ENCODE assay signal across 25 mouse cellular contexts in the genomic region with DNA sequence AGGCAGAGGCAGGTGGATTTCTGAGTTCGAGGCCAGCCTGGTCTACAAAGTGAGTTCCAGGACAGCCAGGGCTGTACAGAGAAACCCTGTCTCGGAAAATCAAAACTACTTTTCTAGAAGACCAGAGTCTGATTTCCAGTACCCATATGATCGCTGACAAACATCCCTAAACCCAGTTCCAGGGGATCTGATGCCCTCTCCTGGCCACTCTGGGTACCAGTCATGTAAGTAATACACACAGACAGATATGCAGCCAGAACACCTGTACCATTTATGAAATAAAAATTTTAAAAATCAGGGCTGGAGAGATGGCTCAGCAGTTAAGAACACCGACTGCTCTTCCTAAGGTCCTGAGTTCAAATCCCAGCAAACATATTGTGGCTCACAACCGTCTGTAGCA. TPM values are rescaled to one million over a fixed set of nuclear protein-coding genes. Genes with fewer than 3 reads are reported as not detected.
DNase-seq lines count a peak whose midpoint lies in the region; ATAC-seq and TF ChIP-seq lines count a peak whose summit lies in the region.
"Not testable (repeated sequence)": the region's sequence is repeated elsewhere in the genome, so short reads cannot be mapped to it uniquely, and the experiment has no call there.
"Had no signal": no experiment of that assay in that cellular context is flagged by ENCODE, and none has a peak within 500 bp of the region (broad histone marks: within the 10 kb centered on the region; RNA-seq: fewer than 3 reads in every experiment).

No protein-coding gene starts in this region.

- not testable (repeated sequence) for H3K79me2 ChIP-seq in MEL (ENCODE audit: control insufficient read depth, insufficient read depth, low read length, poor library complexity)

- H3K27me3 ChIP-seq in MEL (ENCODE audit: control insufficient read depth in 1 of 2, insufficient read depth in 2 of 2, low read length in 2 of 2); heart, postnatal 0 days (ENCODE audit: control insufficient read depth, insufficient read depth, low read length); intestine, postnatal 0 days (replicated peaks; ENCODE audit: control insufficient read depth, insufficient read depth, low read length); liver, embryonic 14.5 days (ENCODE audit: control insufficient read depth, insufficient read depth, low read length): not testable (repeated sequence)

- not testable (repeated sequence) for TF ChIP-seq POLR2A in MEL (IDR thresholded peaks at IDR 0.05; ENCODE audit: control insufficient read depth in 1 of 2, insufficient read depth in 1 of 2, low read depth in 1 of 2, low read length in 2 of 2, poor library complexity in 1 of 2)

- not testable (repeated sequence) for H3K9ac ChIP-seq in MEL (ENCODE audit: control insufficient read depth, low read depth, low read length, poor library complexity, severe bottlenecking); heart, postnatal 0 days (replicated peaks; ENCODE audit: low read depth, low read length); intestine, postnatal 0 days (ENCODE audit: low read depth, low read length); liver, embryonic 14.5 days (replicated peaks)

- not testable (repeated sequence) for TF ChIP-seq EP300 in MEL (IDR thresholded peaks at IDR 0.05; ENCODE audit: low read depth in 1 of 2, low read length in 2 of 2); heart, postnatal 0 days (IDR thresholded peaks at IDR 0.05; ENCODE audit: low read depth); liver, embryonic 14.5 days (IDR thresholded peaks at IDR 0.05; ENCODE audit: low read depth)

- H3K4me2 ChIP-seq in heart, postnatal 0 days (ENCODE audit: low read depth, low read length); intestine, postnatal 0 days (replicated peaks; ENCODE audit: low read depth); liver, embryonic 14.5 days (ENCODE audit: low read depth): not testable (repeated sequence)

- 89% methylated on average over 5 of the region's 5 CpGs for WGBS in heart, postnatal 0 days
- WGBS in intestine, postnatal 0 days: 85% methylated on average over 5 of the region's 5 CpGs
- 65% methylated on average over 5 of the region's 5 CpGs for WGBS in liver, embryonic 14.5 days (ENCODE audit: insufficient replicate concordance)

- not testable (repeated sequence) for ATAC-seq in heart, postnatal 0 days (ENCODE audit: insufficient read depth, low read depth); intestine, postnatal 0 days; liver, embryonic 14.5 days (ENCODE audit: insufficient read depth)

- peaks cover 0 to 11% of the 10 kb centered on the region in 2 experiments; a peak in 2 of 4 replicates for H3K36me3 ChIP-seq in MEL (ENCODE audit: control insufficient read depth in 1 of 2, insufficient read depth in 2 of 2, low read length in 2 of 2)
- H3K36me3 ChIP-seq in heart, postnatal 0 days (replicated peaks; ENCODE audit: control insufficient read depth, insufficient read depth, low read length); intestine, postnatal 0 days (ENCODE audit: control insufficient read depth, insufficient read depth); liver, embryonic 14.5 days (replicated peaks; ENCODE audit: control insufficient read depth, insufficient read depth, low read depth): not testable (repeated sequence)

- H3K4me1 ChIP-seq in MEL (ENCODE audit: control insufficient read depth in 1 of 2, insufficient read depth in 2 of 2, low read length in 2 of 2): peaks cover 0 to 20% of the 10 kb centered on the region in 2 experiments; a peak in 2 of 4 replicates
- H3K4me1 ChIP-seq in heart, postnatal 0 days (ENCODE audit: control insufficient read depth, insufficient read depth); intestine, postnatal 0 days (replicated peaks; ENCODE audit: control insufficient read depth, insufficient read depth, low read length); liver, embryonic 14.5 days (replicated peaks; ENCODE audit: control insufficient read depth in 2 of 2, insufficient read depth in 2 of 2, low read length in 1 of 2): not testable (repeated sequence)

- not testable (repeated sequence) for H3K9me3 ChIP-seq in MEL (replicated peaks; ENCODE audit: insufficient read depth, low read length); heart, postnatal 0 days (replicated peaks; ENCODE audit: control insufficient read depth, low read length); intestine, postnatal 0 days (ENCODE audit: control insufficient read depth); liver, embryonic 14.5 days (ENCODE audit: control insufficient read depth, low read length)

- peak; percentile 52 for DNase-seq in CD4-positive, CD25-positive, alpha-beta regulatory T cell, adult 2 months (ENCODE audit: low read depth, low spot score)
- peak; percentile 51 for DNase-seq in MEL (ENCODE audit: low read depth, low spot score)
- not testable (repeated sequence) for DNase-seq in heart, postnatal 0 days (ENCODE audit: low spot score); liver, embryonic 14.5 days (ENCODE audit: low read depth in 3 of 3, low spot score in 3 of 3)
- peak; percentile 45 for DNase-seq in naive thymus-derived CD4-positive, alpha-beta T cell, adult 2 months (ENCODE audit: low read depth)

- peak; percentile 33 to 55 (median 46); a peak in 5 of 6 replicates for TF ChIP-seq CTCF in MEL (IDR thresholded peaks at IDR 0.05 in 2 of 3, conservative IDR thresholded peaks at IDR 0.05 in 1 of 3; ENCODE audit: control insufficient read depth in 1 of 3, insufficient read depth in 1 of 3, low read depth in 2 of 3, low read length in 3 of 3, poor library complexity in 1 of 3, severe bottlenecking in 1 of 3)
- peak; percentile 7; the same call in 1 of the 2 replicates for TF ChIP-seq CTCF in heart, postnatal 0 days (IDR thresholded peaks at IDR 0.05; ENCODE audit: low read depth)
- TF ChIP-seq CTCF in intestine, postnatal 0 days (IDR thresholded peaks at IDR 0.05; ENCODE audit: low read depth): peak; percentile 35; the same call in 1 of the 2 replicates
- peak; percentile 30; the same call in 1 of the 2 replicates for TF ChIP-seq CTCF in liver, embryonic 14.5 days (IDR thresholded peaks at IDR 0.05; ENCODE audit: low read depth)

- TF ChIP-seq RAD21 in MEL (IDR thresholded peaks at IDR 0.05; ENCODE audit: low read depth, low read length): peak; percentile 36

- H3K4me3 ChIP-seq in MEL (ENCODE audit: control insufficient read depth in 1 of 2, insufficient read depth in 1 of 2, low read depth in 2 of 2, low read length in 2 of 2); heart, postnatal 0 days (ENCODE audit: low read depth, low read length); intestine, postnatal 0 days (ENCODE audit: low read depth, low read length); liver, embryonic 14.5 days (ENCODE audit: insufficient read depth in 1 of 2, low read depth in 2 of 2, low read length in 2 of 2): not testable (repeated sequence)

- H3K27ac ChIP-seq in MEL (ENCODE audit: control insufficient read depth, low read depth, low read length); heart, postnatal 0 days (ENCODE audit: low read depth); intestine, postnatal 0 days (ENCODE audit: low read depth, low read length); liver, embryonic 14.5 days: not testable (repeated sequence)

RNA-seq across cellular contexts. Expression of gene Sit1, which starts 2.1 kb away (rescaled TPM):
- total RNA-seq in MEL (2012; rRNA removed): 0.08 TPM in 1 of 2 replicates, not detected in the other
- under 1 TPM in 1 of 2 experiments, not detected in 1; 0.06 TPM for polyA plus RNA-seq in MEL (2012; ENCODE audit: insufficient read depth in 1 of 2, insufficient read length in 2 of 2, low read depth in 1 of 2, low replicate concordance in 2 of 2, missing spikeins in 1 of 2)
- total RNA-seq in heart, postnatal 0 days (2014; rRNA removed; ENCODE audit: low replicate concordance): 2.8 TPM in 1 of 2 replicates, not detected in the other
- polyA plus RNA-seq in heart, postnatal 0 days (2015; fragmentation: Nextera tagmentation; extraction: Ambion mirVana): not detected in 2 replicates
- not detected in 2 replicates for polyA plus RNA-seq in intestine, postnatal 0 days (2015; fragmentation: Nextera tagmentation; extraction: Ambion mirVana)
- 0.04 TPM in 1 of 2 replicates, not detected in the other for polyA plus RNA-seq in liver, embryonic 14.5 days (2012; rRNA removed)
- not detected in 2 replicates for polyA plus RNA-seq in liver, embryonic 14.5 days (2014; fragmentation: Nextera tagmentation; extraction: Ambion mirVana)
- total RNA-seq: adrenal gland, postnatal 36 days; G1E; gastrocnemius, adult 18-20 months; gastrocnemius, postnatal 10 days; gastrocnemius, postnatal 36 days; granulocyte monocyte progenitor cell, adult 5-6 weeks; heart, postnatal 25 days; hematopoietic stem cell, adult 5-6 weeks had no signal
- polyA plus RNA-seq: embryonic facial prominence, embryonic 11.5 days; embryonic facial prominence, embryonic 14.5 days; forebrain, embryonic 10.5 days; forebrain, embryonic 13.5 days; forebrain, embryonic 16.5 days; G1E; heart, adult 2 months; heart, embryonic 10.5 days; heart, embryonic 13.5 days; hindbrain, embryonic 12.5 days; hindbrain, embryonic 15.5 days; intestine, embryonic 16.5 days had no signal

RNA-seq across cellular contexts. Expression of gene Ccdc107, which starts 7.0 kb away (rescaled TPM):
- 32.9 and 44.3 TPM in 2 replicates for total RNA-seq in MEL (2012; rRNA removed)
- polyA plus RNA-seq in MEL (2012; ENCODE audit: insufficient read depth in 1 of 2, insufficient read length in 2 of 2, low read depth in 1 of 2, low replicate concordance in 2 of 2, missing spikeins in 1 of 2): 10 to 100 TPM in 1 of 2 experiments, not detected in 1; 56.7 TPM
- total RNA-seq in heart, postnatal 0 days (2014; rRNA removed; ENCODE audit: low replicate concordance): 26.6 and 44.0 TPM in 2 replicates
- 81.7 and 82.4 TPM in 2 replicates for polyA plus RNA-seq in heart, postnatal 0 days (2015; fragmentation: Nextera tagmentation; extraction: Ambion mirVana)
- 79.8 and 83.1 TPM in 2 replicates for polyA plus RNA-seq in intestine, postnatal 0 days (2015; fragmentation: Nextera tagmentation; extraction: Ambion mirVana)
- polyA plus RNA-seq in liver, embryonic 14.5 days (2012; rRNA removed): 11.8 and 27.6 TPM in 2 replicates
- polyA plus RNA-seq in liver, embryonic 14.5 days (2014; fragmentation: Nextera tagmentation; extraction: Ambion mirVana): 32.1 and 36.7 TPM in 2 replicates

RNA-seq across cellular contexts. Expression of gene Arhgef39, which starts 13.8 kb away (rescaled TPM):
- 26.3 and 26.5 TPM in 2 replicates for total RNA-seq in MEL (2012; rRNA removed)
- 10 to 100 TPM in 1 of 2 experiments, not detected in 1; 56.7 TPM for polyA plus RNA-seq in MEL (2012; ENCODE audit: insufficient read depth in 1 of 2, insufficient read length in 2 of 2, low read depth in 1 of 2, low replicate concordance in 2 of 2, missing spikeins in 1 of 2)
- 18.7 and 27.0 TPM in 2 replicates for total RNA-seq in heart, postnatal 0 days (2014; rRNA removed; ENCODE audit: low replicate concordance)
- 7.3 and 8.8 TPM in 2 replicates for polyA plus RNA-seq in heart, postnatal 0 days (2015; fragmentation: Nextera tagmentation; extraction: Ambion mirVana)
- polyA plus RNA-seq in intestine, postnatal 0 days (2015; fragmentation: Nextera tagmentation; extraction: Ambion mirVana): 10.3 and 12.3 TPM in 2 replicates
- 37.5 and 42.5 TPM in 2 replicates for polyA plus RNA-seq in liver, embryonic 14.5 days (2012; rRNA removed)
- 23.4 and 24.7 TPM in 2 replicates for polyA plus RNA-seq in liver, embryonic 14.5 days (2014; fragmentation: Nextera tagmentation; extraction: Ambion mirVana)
- total RNA-seq: gastrocnemius, adult 18-20 months had no signal

RNA-seq across cellular contexts. Expression of gene Car9, which starts 21.1 kb away (rescaled TPM):
- total RNA-seq in MEL (2012; rRNA removed): 0.77 and 1.2 TPM in 2 replicates
- polyA plus RNA-seq in MEL (2012; ENCODE audit: insufficient read depth in 1 of 2, insufficient read length in 2 of 2, low read depth in 1 of 2, low replicate concordance in 2 of 2, missing spikeins in 1 of 2): 1 to 10 TPM in 1 of 2 experiments, not detected in 1; 3.3 TPM
- total RNA-seq in heart, postnatal 0 days (2014; rRNA removed; ENCODE audit: low replicate concordance): 4.6 TPM in 1 of 2 replicates, not detected in the other
- 0.80 and 1.1 TPM in 2 replicates for polyA plus RNA-seq in heart, postnatal 0 days (2015; fragmentation: Nextera tagmentation; extraction: Ambion mirVana)
- polyA plus RNA-seq in intestine, postnatal 0 days (2015; fragmentation: Nextera tagmentation; extraction: Ambion mirVana): 4.8 and 5.4 TPM in 2 replicates
- polyA plus RNA-seq in liver, embryonic 14.5 days (2012; rRNA removed): 0.75 and 0.84 TPM in 2 replicates
- 0.32 and 0.59 TPM in 2 replicates for polyA plus RNA-seq in liver, embryonic 14.5 days (2014; fragmentation: Nextera tagmentation; extraction: Ambion mirVana)
- polyA plus RNA-seq: G1E had no signal

RNA-seq across cellular contexts. Expression of gene Cd72, which starts 31.2 kb away (rescaled TPM):
- total RNA-seq in MEL (2012; rRNA removed): 0.52 and 1.3 TPM in 2 replicates
- polyA plus RNA-seq in MEL (2012; ENCODE audit: insufficient read depth in 1 of 2, insufficient read length in 2 of 2, low read depth in 1 of 2, low replicate concordance in 2 of 2, missing spikeins in 1 of 2): 1 to 10 TPM in 1 of 2 experiments, not detected in 1; 2.4 TPM
- total RNA-seq in heart, postnatal 0 days (2014; rRNA removed; ENCODE audit: low replicate concordance): 0.08 and 0.81 TPM in 2 replicates
- 3.4 TPM in 2 replicates for polyA plus RNA-seq in heart, postnatal 0 days (2015; fragmentation: Nextera tagmentation; extraction: Ambion mirVana)
- polyA plus RNA-seq in intestine, postnatal 0 days (2015; fragmentation: Nextera tagmentation; extraction: Ambion mirVana): 3.2 and 3.7 TPM in 2 replicates
- 0.11 and 0.31 TPM in 2 replicates for polyA plus RNA-seq in liver, embryonic 14.5 days (2012; rRNA removed)
- polyA plus RNA-seq in liver, embryonic 14.5 days (2014; fragmentation: Nextera tagmentation; extraction: Ambion mirVana): 0.74 and 0.95 TPM in 2 replicates
- total RNA-seq: gastrocnemius, postnatal 36 days had no signal
